Mouse (Mus musculus) liver, embryonic 13.5 days (tissue): ENCODE measurements around the gene Ikzf4. TPM values are rescaled to one million over a fixed set of nuclear protein-coding genes. Genes with fewer than 3 reads are reported as not detected.
A peak's percentile ranks its signal among the peaks of the same experiment; 100 is the strongest.

ENCODE experiments used
- ATAC-seq: fragments of 200-750 bp; cut with Nextera tagmentation; 2 replicates; pipeline ENCODE4 v1.8.0; 2017; ENCODE audit warnings: low read depth, mild to moderate bottlenecking, moderate number of reproducible peaks, moderate library complexity
- DNase-seq: peaks from one replicate; pipeline ENCODE4 v3.0.0; 2022
- H3K27ac ChIP-seq: fragments of 300-500 bp; sonication (generic); 2 replicates; pipeline ENCODE4 v1.5.1; 2015; ENCODE audit warnings: moderate library complexity, mild to moderate bottlenecking, inconsistent platforms
- H3K27me3 ChIP-seq: fragments of 300-500 bp; sonication (generic); 2 replicates; pipeline ENCODE4 v1.6.1; 2015; ENCODE audit warnings: mild to moderate bottlenecking, inconsistent platforms
- H3K36me3 ChIP-seq: fragments of 300-500 bp; sonication (generic); 2 replicates; pipeline ENCODE4 v1.6.1; 2015; ENCODE audit warnings: mild to moderate bottlenecking, inconsistent platforms
- H3K4me1 ChIP-seq: fragments of 300-500 bp; sonication (generic); replicated peaks from 2 replicates; pipeline ENCODE4 v1.6.1; 2015; ENCODE audit warnings: inconsistent platforms
- H3K4me2 ChIP-seq: fragments of 300-500 bp; sonication (generic); 2 replicates; pipeline ENCODE4 v1.6.1; 2015; ENCODE audit warnings: inconsistent platforms, mild to moderate bottlenecking, moderate library complexity
- H3K4me3 ChIP-seq: fragments of 300-500 bp; sonication (generic); replicated peaks from 2 replicates; pipeline ENCODE4 v1.5.1; 2015; ENCODE audit warnings: mild to moderate bottlenecking, inconsistent platforms
- H3K9ac ChIP-seq: fragments of 300-500 bp; sonication (generic); 2 replicates; pipeline ENCODE4 v1.6.1; 2015; ENCODE audit warnings: mild to moderate bottlenecking, inconsistent platforms
- H3K9me3 ChIP-seq: fragments of 300-500 bp; sonication (generic); replicated peaks from 2 replicates; pipeline ENCODE4 v1.6.1; 2016; ENCODE audit warnings: inconsistent platforms
- WGBS: fragments of 180-500 bp; shearing (Covaris S2); methylation state at CpG from one replicate; pipeline ENCODE4 v1.1.7; 2015; ENCODE audit not compliant: insufficient replicate concordance; 5-methylcytosine and 5-hydroxymethylcytosine counted together
- polyA plus RNA-seq: library from polyadenylated mRNA; unstranded; fragments of >200 nt; fragmentation: Nextera tagmentation; extraction: Ambion mirVana; gene quantifications from 2 replicates; pipeline ENCODE4 v1.2.1, GENCODE M21; 2015

The Ikzf4 gene
- polyA plus RNA-seq, 1 experiment from 2014 or later, result 0.12 TPM

- ATAC-seq (no peak), DNase-seq (no peak)
Measured at GRCm38 (mm10) chr10:128606483-128606882, 39.3 kb downstream of the Ikzf4 start.

GRCm38 (mm10) chr10:128602470-128603128 is 43.2 kb downstream of the Ikzf4 start:
- no peak for ATAC-seq
- 56% methylated on average over 4 of the region's 4 CpGs for WGBS
- no peaks in the 10 kb centered on the region for H3K36me3 ChIP-seq
- no peak overlapping the region for H3K4me2 ChIP-seq
- H3K4me1 ChIP-seq, result 0 out of 2 replicates have a peak, but pooled peaks cover 9% of the 10 kb centered on the region
- H3K27me3 ChIP-seq, result 0 out of 2 replicates have a peak, but pooled peaks cover 3% of the 10 kb centered on the region
- H3K9me3 ChIP-seq, result no peaks in the 10 kb centered on the region
- no peak overlapping the region for H3K27ac ChIP-seq
- H3K4me3 ChIP-seq, result no peak overlapping the region
- no peak overlapping the region for H3K9ac ChIP-seq
- DNase-seq, result no peak

More at GRCm38 (mm10) chr10:128606483-128606882, 39.3 kb downstream of the Ikzf4 start:
- Histone ChIP-seq H3K27ac (no peak overlapping the region), H3K36me3 (no peaks in the 10 kb centered on the region), H3K27me3 (no peaks in the 10 kb centered on the region), H3K4me2 (no peak overlapping the region), H3K4me3 (no peak overlapping the region), H3K4me1 (0 out of 2 replicates have a peak, but pooled peaks cover 9% of the 10 kb centered on the region), H3K9me3 (no peaks in the 10 kb centered on the region), H3K9ac (no peak overlapping the region)
- WGBS, result 44% methylated on average over 2 of the region's 2 CpGs

GRCm38 (mm10) chr10:128601499-128601898 is 44.3 kb downstream of the Ikzf4 start:
- Histone ChIP-seq H3K36me3 (no peaks in the 10 kb centered on the region), H3K9ac (no peak overlapping the region), H3K4me1 (0 out of 2 replicates have a peak, but pooled peaks cover 9% of the 10 kb centered on the region), H3K4me2 (no peak overlapping the region), H3K27ac (no peak overlapping the region), H3K4me3 (no peak overlapping the region), H3K9me3 (no peaks in the 10 kb centered on the region), H3K27me3 (0 out of 2 replicates have a peak, but pooled peaks cover 3% of the 10 kb centered on the region)
- no peak for DNase-seq
- no peak for ATAC-seq
- WGBS, result 63% methylated on average over 1 of the region's 1 CpGs

GRCm38 (mm10) chr10:128598476-128598875 is 47.3 kb downstream of the Ikzf4 start:
- H3K9ac ChIP-seq, result no peak overlapping the region
- no peak overlapping the region for H3K27ac ChIP-seq
- H3K4me2 ChIP-seq, result no peak overlapping the region
- no peaks in the 10 kb centered on the region for H3K9me3 ChIP-seq
- H3K36me3 ChIP-seq, result no peaks in the 10 kb centered on the region
- no peak for ATAC-seq
- no peak overlapping the region for H3K4me3 ChIP-seq
- peaks cover 11% of the 10 kb centered on the region; the same call in 1 of the 2 replicates for H3K27me3 ChIP-seq
- no peaks in the 10 kb centered on the region for H3K4me1 ChIP-seq
- 45% methylated on average over 2 of the region's 2 CpGs for WGBS
- no peak for DNase-seq

GRCm38 (mm10) chr10:128592797-128593196 is 53.0 kb downstream of the Ikzf4 start:
- H3K27ac ChIP-seq, result no peak overlapping the region
- H3K27me3 ChIP-seq, result peaks cover 59% of the 10 kb centered on the region
- 43% methylated on average over 5 of the region's 5 CpGs for WGBS

GRCm38 (mm10) chr10:128591436-128591835 is 54.4 kb downstream of the Ikzf4 start:
- H3K4me1 ChIP-seq, result peaks cover 40% of the 10 kb centered on the region
- H3K27me3 ChIP-seq, result peaks cover 71% of the 10 kb centered on the region
- H3K9me3 ChIP-seq, result no peaks in the 10 kb centered on the region
- H3K36me3 ChIP-seq, result no peaks in the 10 kb centered on the region
- H3K4me2 ChIP-seq, result no peak overlapping the region
- DNase-seq, result no peak
- H3K9ac ChIP-seq, result no peak overlapping the region
- ATAC-seq, result no peak
- no peak overlapping the region for H3K27ac ChIP-seq
- WGBS, result 24% methylated on average over 6 of the region's 6 CpGs
- no peak overlapping the region for H3K4me3 ChIP-seq

More at GRCm38 (mm10) chr10:128592797-128593196, 53.0 kb downstream of the Ikzf4 start:
- Histone ChIP-seq H3K9ac (no peak overlapping the region), H3K4me2 (no peak overlapping the region), H3K4me1 (peaks cover 35% of the 10 kb centered on the region), H3K9me3 (no peaks in the 10 kb centered on the region), H3K36me3 (no peaks in the 10 kb centered on the region), H3K4me3 (no peak overlapping the region)
- ATAC-seq (no peak), DNase-seq (no peak)

GRCm38 (mm10) chr10:128590193-128590690 is 55.5 kb downstream of the Ikzf4 start:
- H3K27ac ChIP-seq, result no peak overlapping the region
- peaks cover 83% of the 10 kb centered on the region for H3K27me3 ChIP-seq
- under 1% methylated on average over 40 of the region's 43 CpGs for WGBS

GRCm38 (mm10) chr10:128589464-128590192 is 56.2 kb downstream of the Ikzf4 start, which contains the start of gene Erbb3:
Erbb3 (minus strand) TSS chr10:128589652.
- Histone ChIP-seq H3K36me3 (no peaks in the 10 kb centered on the region), H3K4me1 (peaks cover 40% of the 10 kb centered on the region), H3K9me3 (no peaks in the 10 kb centered on the region), H3K9ac (peak within 1 kb of the TSS; percentile 58), H3K27me3 (peaks cover 85% of the 10 kb centered on the region), H3K4me3 (peak within 1 kb of the TSS; percentile 66), H3K27ac (no peak within 1 kb of the TSS), H3K4me2 (peak within 1 kb of the TSS; percentile 91)
- ATAC-seq (peak; percentile 53), DNase-seq (no peak)
- WGBS, result under 1% methylated on average over 43 of the region's 43 CpGs

More at GRCm38 (mm10) chr10:128590193-128590690, 55.5 kb downstream of the Ikzf4 start:
- peak overlapping the region; percentile 66 for H3K4me3 ChIP-seq
- H3K9me3 ChIP-seq, result no peaks in the 10 kb centered on the region
- ATAC-seq, result no peak
- DNase-seq, result peak; percentile 27
- H3K4me1 ChIP-seq, result peaks cover 40% of the 10 kb centered on the region
- H3K4me2 ChIP-seq, result peak overlapping the region; percentile 91
- peak overlapping the region; percentile 58 for H3K9ac ChIP-seq
- no peaks in the 10 kb centered on the region for H3K36me3 ChIP-seq

GRCm38 (mm10) chr10:128588775-128589463 is 56.9 kb downstream of the Ikzf4 start:
- Histone ChIP-seq H3K9me3 (no peaks in the 10 kb centered on the region), H3K27ac (no peak overlapping the region), H3K4me1 (peaks cover 40% of the 10 kb centered on the region), H3K36me3 (no peaks in the 10 kb centered on the region), H3K27me3 (peaks cover 90% of the 10 kb centered on the region), H3K9ac (peak overlapping the region; percentile 31), H3K4me2 (peak overlapping the region; percentile 91), H3K4me3 (peak overlapping the region; percentile 66)
- ATAC-seq (0 out of 2 replicates have a peak, but pooled peaks have one; percentile 11), DNase-seq (no peak)
- 4% methylated on average over 23 of the region's 23 CpGs for WGBS

- Histone ChIP-seq H3K4me1 (peaks cover 40% of the 10 kb centered on the region), H3K27me3 (peaks cover 96% of the 10 kb centered on the region), H3K9ac (no peak overlapping the region), H3K4me2 (peak overlapping the region; percentile 91), H3K36me3 (no peaks in the 10 kb centered on the region), H3K9me3 (no peaks in the 10 kb centered on the region), H3K27ac (no peak overlapping the region), H3K4me3 (peak overlapping the region; percentile 66; the same call in 1 of the 2 replicates)
- WGBS, result 50% methylated on average over 1 of the region's 1 CpGs
- DNase-seq (no peak), ATAC-seq (no peak)
Measured at GRCm38 (mm10) chr10:128588136-128588535, 57.7 kb downstream of the Ikzf4 start.

GRCm38 (mm10) chr10:128587697-128588096 is 58.1 kb downstream of the Ikzf4 start:
- Histone ChIP-seq H3K4me2 (peak overlapping the region; percentile 91), H3K9me3 (no peaks in the 10 kb centered on the region), H3K36me3 (no peaks in the 10 kb centered on the region), H3K27ac (no peak overlapping the region), H3K4me1 (peaks cover 37% of the 10 kb centered on the region), H3K27me3 (peaks cover 100% of the 10 kb centered on the region), H3K4me3 (peak overlapping the region; percentile 66; the same call in 1 of the 2 replicates), H3K9ac (no peak overlapping the region)
- DNase-seq (no peak), ATAC-seq (no peak)
- 41% methylated on average over 8 of the region's 8 CpGs for WGBS
